Mouse (Mus musculus) liver, postnatal 0 days (tissue): ENCODE results near the gene Slc25a48.

ENCODE experiments used
- CTCF ChIP-seq: sonication (generic); IDR thresholded peaks from 2 replicates; pipeline ENCODE4 v1.5.1; 2016; ENCODE audit warnings: antibody characterized with exemption, low read depth
- EP300 ChIP-seq: IDR thresholded peaks from 2 replicates; pipeline ENCODE4 v1.6.1; 2016; ENCODE audit warnings: antibody characterized with exemption, low read depth, mild to moderate bottlenecking

- peak; percentile 84 for TF ChIP-seq CTCF
- TF ChIP-seq EP300 = no peak
These were observed 37.2 kb downstream of the Slc25a48 start for GRCm38 (mm10) chr13:56475363-56475762.
